Mouse (Mus musculus) adrenal gland, adult (tissue): Measurements from ENCODE around the gene Actr1b.

Experiments
- DNase-seq, 2 experiments: peaks; one replicate each; pipeline ENCODE4 v3.0.0; 2022 to 2023; ENCODE audit warnings: low spot score in 1 of 2; ENCODE audit not compliant: inconsistent age in 2 of 2

The Actr1b gene

DNA sequence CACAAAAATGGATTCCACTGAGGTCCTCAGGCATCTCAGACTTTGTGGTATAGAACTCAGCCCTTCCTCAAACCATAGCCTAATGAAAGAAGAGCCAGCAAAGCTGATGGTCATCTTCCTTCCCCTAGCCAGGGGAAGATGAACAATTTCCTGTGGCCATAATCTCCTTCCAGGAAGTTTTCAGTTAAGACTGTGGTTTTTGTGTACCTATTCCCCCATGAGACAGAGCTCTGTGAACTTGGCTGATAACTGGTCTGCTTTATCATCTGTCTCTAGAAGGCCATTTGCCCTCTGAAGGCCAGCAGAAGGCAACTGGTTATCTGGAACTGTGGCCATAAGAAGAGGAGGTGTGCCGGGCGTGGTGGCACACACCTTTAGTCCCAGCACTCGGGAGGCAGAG lies 58.0 kb downstream of the Actr1b start:
- no peak for DNase-seq

- DNase-seq, result no peak
Observed at GRCm38 (mm10) chr1:36655039-36655438, 59.2 kb downstream of the Actr1b start.
